Mouse (Mus musculus) CH12.LX (cell line): ENCODE measurements at regions not wholly inside any gene's neighbourhood (a gene's known extent, or its start where the extent isn't known, plus 50 kb on each side); places are given as distances from the start of the nearest gene placed in this dataset.

Source experiments
- DNase-seq: peaks from one replicate; pipeline ENCODE4 v3.0.0-alpha.2; 2013; ENCODE audit errors: extremely low read depth
- H3K27ac ChIP-seq: 2 replicates; pipeline ENCODE4 v1.5.1; 2012; ENCODE audit warnings: low read depth, mild to moderate bottlenecking, control low read depth, moderate library complexity; ENCODE audit not compliant: insufficient read depth
- H3K27me3 ChIP-seq: replicated peaks from 2 replicates; pipeline ENCODE3; 2012; ENCODE audit warnings: inconsistent platforms
- H3K36me3 ChIP-seq, 2 experiments: replicated peaks in 1 of 2; 2 replicates each; pipeline versions ENCODE3 to v1.6.1; 2012; ENCODE audit warnings: inconsistent platforms in 1 of 2, low read length in 1 of 2, mild to moderate bottlenecking in 1 of 2, mixed read lengths in 1 of 2, moderate library complexity in 1 of 2; ENCODE audit not compliant: control insufficient read depth in 1 of 2, insufficient read depth in 1 of 2
- H3K4me1 ChIP-seq, 2 experiments: 2 replicates each; pipeline ENCODE4 v1.6.1; 2012; ENCODE audit warnings: inconsistent platforms in 1 of 2, moderate library complexity in 1 of 2; ENCODE audit not compliant: insufficient read depth in 2 of 2, control insufficient read depth in 1 of 2
- H3K4me2 ChIP-seq: 2 replicates; pipeline ENCODE4 v1.6.1; 2012; ENCODE audit warnings: low read depth, mild to moderate bottlenecking, control low read depth; ENCODE audit not compliant: poor library complexity, insufficient read depth, severe bottlenecking
- H3K4me3 ChIP-seq, 3 experiments: fragments of 150-350 bp in 1 of 3; sonication (generic) in 1 of 3; replicated peaks in 1 of 3; 2 replicates each; pipeline versions ENCODE3 to v1.5.1; 2011 to 2012; ENCODE audit warnings: low read depth in 2 of 3, low read length in 2 of 3, mild to moderate bottlenecking in 2 of 3, moderate library complexity in 2 of 3, control low read depth in 1 of 3, improper control_type of control experiment in 1 of 3, inconsistent platforms in 1 of 3, mixed read lengths in 1 of 3; ENCODE audit not compliant: poor library complexity in 1 of 3
- H3K79me2 ChIP-seq: replicated peaks from 2 replicates; pipeline ENCODE4 v1.6.1; 2012; ENCODE audit warnings: mild to moderate bottlenecking, moderate library complexity; ENCODE audit not compliant: control insufficient read depth, poor library complexity, insufficient read depth, severe bottlenecking; ENCODE audit errors: extremely low read depth
- H3K9ac ChIP-seq: 2 replicates; pipeline ENCODE4 v1.6.1; 2012; ENCODE audit warnings: low read depth, mild to moderate bottlenecking, control low read depth, moderate library complexity; ENCODE audit not compliant: insufficient read depth
- H3K9me3 ChIP-seq: replicated peaks from 2 replicates; pipeline ENCODE3; 2012; ENCODE audit warnings: low read length, inconsistent platforms, mixed read lengths
- CHD1 ChIP-seq: IDR thresholded peaks from 2 replicates; pipeline ENCODE4 v1.6.1; 2012; ENCODE audit warnings: low read depth, low read length, improper control_type of control experiment, inconsistent platforms
- CHD2 ChIP-seq: IDR thresholded peaks from 2 replicates; pipeline ENCODE4 v1.6.1; 2011; ENCODE audit warnings: low read length, improper control_type of control experiment
- CTCF ChIP-seq, 2 experiments: IDR thresholded peaks in 1 of 2; conservative IDR thresholded peaks in 1 of 2; 2 replicates each; pipeline ENCODE4 v1.5.1; 2011 to 2012; ENCODE audit warnings: low read depth in 2 of 2, low read length in 2 of 2, improper control_type of control experiment in 1 of 2, inconsistent platforms in 1 of 2, mild to moderate bottlenecking in 1 of 2, moderate library complexity in 1 of 2
- E2F4 ChIP-seq: IDR thresholded peaks from 2 replicates; pipeline ENCODE4 v1.6.1; 2011; ENCODE audit warnings: low read depth, low read length, improper control_type of control experiment; ENCODE audit not compliant: insufficient replicate concordance
- ELF1 ChIP-seq: IDR thresholded peaks from 2 replicates; pipeline ENCODE4 v1.6.1; 2014; ENCODE audit warnings: low read depth, mild to moderate bottlenecking, inconsistent platforms, low read length, improper control_type of control experiment
- EP300 ChIP-seq: IDR thresholded peaks from 2 replicates; pipeline ENCODE4 v1.6.1; 2011; ENCODE audit warnings: low read length, improper control_type of control experiment
- IRF4 ChIP-seq: IDR thresholded peaks from 2 replicates; pipeline ENCODE4 v1.6.1; 2014; ENCODE audit warnings: low read depth, mild to moderate bottlenecking, inconsistent platforms, low read length, improper control_type of control experiment
- JUN ChIP-seq: IDR thresholded peaks from 2 replicates; pipeline ENCODE4 v1.6.1; 2011; ENCODE audit warnings: low read depth, mild to moderate bottlenecking, low read length, improper control_type of control experiment, moderate library complexity; ENCODE audit not compliant: insufficient read depth
- MAFK ChIP-seq: IDR thresholded peaks from 2 replicates; pipeline ENCODE4 v1.6.1; 2011; ENCODE audit warnings: low read length, improper control_type of control experiment; ENCODE audit not compliant: insufficient replicate concordance
- MAX ChIP-seq: IDR thresholded peaks from 2 replicates; pipeline ENCODE4 v1.6.1; 2011; ENCODE audit warnings: low read length, improper control_type of control experiment
- MAZ ChIP-seq: IDR thresholded peaks from 2 replicates; pipeline ENCODE4 v1.6.1; 2012; ENCODE audit warnings: low read depth, mild to moderate bottlenecking, inconsistent platforms, low read length, improper control_type of control experiment, moderate library complexity
- MXI1 ChIP-seq: IDR thresholded peaks from 2 replicates; pipeline ENCODE4 v1.6.1; 2011; ENCODE audit warnings: mild to moderate bottlenecking, low read depth, low read length, improper control_type of control experiment
- MYC ChIP-seq: IDR thresholded peaks from 2 replicates; pipeline ENCODE4 v1.6.1; 2011; ENCODE audit warnings: low read depth, mild to moderate bottlenecking, improper control_type of control experiment, low read length
- NELFE ChIP-seq: IDR thresholded peaks from 2 replicates; pipeline ENCODE4 v1.6.1; 2011; ENCODE audit warnings: low read depth, low read length, improper control_type of control experiment
- PAX5 ChIP-seq: IDR thresholded peaks from 2 replicates; pipeline ENCODE4 v1.6.1; 2012; ENCODE audit warnings: low read length, inconsistent platforms, mixed read lengths
- POLR2A ChIP-seq: IDR thresholded peaks from 2 replicates; pipeline ENCODE4 v1.6.1; 2011; ENCODE audit warnings: low read depth, mild to moderate bottlenecking, improper control_type of control experiment, low read length
- RCOR1 ChIP-seq: conservative IDR thresholded peaks from 2 replicates; pipeline ENCODE4 v1.6.1; 2012; ENCODE audit warnings: low read depth, mild to moderate bottlenecking, inconsistent platforms, low read length, improper control_type of control experiment
- SIN3A ChIP-seq: IDR thresholded peaks from 2 replicates; pipeline ENCODE4 v1.6.1; 2012; ENCODE audit warnings: low read length, improper control_type of control experiment, inconsistent platforms
- TBP ChIP-seq: conservative IDR thresholded peaks from 2 replicates; pipeline ENCODE4 v1.6.1; 2011; ENCODE audit warnings: low read depth, low read length, improper control_type of control experiment
- UBTF ChIP-seq: IDR thresholded peaks from 2 replicates; pipeline ENCODE4 v1.6.1; 2012; ENCODE audit warnings: low read depth, mild to moderate bottlenecking, inconsistent platforms, low read length, improper control_type of control experiment, moderate library complexity
- USF1 ChIP-seq: IDR thresholded peaks from 2 replicates; pipeline ENCODE4 v1.6.1; 2014; ENCODE audit warnings: low read depth, mild to moderate bottlenecking, inconsistent platforms, low read length, improper control_type of control experiment
- ZMIZ1 ChIP-seq: IDR thresholded peaks from 2 replicates; pipeline ENCODE4 v1.6.1; 2012; ENCODE audit warnings: low read depth, mild to moderate bottlenecking, inconsistent platforms, low read length, improper control_type of control experiment
- ZNF384 ChIP-seq: IDR thresholded peaks from 2 replicates; pipeline ENCODE4 v1.6.1; 2012; ENCODE audit warnings: low read depth, low read length, improper control_type of control experiment, inconsistent platforms
- dilution Hi-C: fragments of 300-500 bp; cut with MboI; formaldehyde crosslinking; loops from 2 replicates; pipeline ENCODE4 v1.14.3; 2020; ENCODE audit warnings: low sequenced_read_pairs; ENCODE audit not compliant: extremely low pct_unique_long_range_greater_than_20kb, extremely low pct_ligation_motif_present
- in situ Hi-C: fragments of 300-500 bp; cut with MboI; formaldehyde crosslinking; loops from 3 replicates; pipeline ENCODE4 v1.14.3; 2019; ENCODE audit warnings: low sequenced_read_pairs, low pct_ligation_motif_present, low pct_unique_long_range_greater_than_20kb, mixed read lengths

- peaks cover 0 to 6% of the 10 kb centered on the region in 2 experiments; a peak in 1 of 4 replicates for H3K4me1 ChIP-seq
- no peak overlapping the region for H3K27ac ChIP-seq
- H3K4me2 ChIP-seq, result no peak overlapping the region
- dilution Hi-C loops (no loop called here), in situ Hi-C loops (no loop called here)
- no peak for DNase-seq
- H3K9ac ChIP-seq, result no peak overlapping the region
- H3K79me2 ChIP-seq, result no peaks in the 10 kb centered on the region
- no peak overlapping the region for H3K4me3 ChIP-seq
- no peaks in the 10 kb centered on the region for H3K36me3 ChIP-seq
- H3K9me3 ChIP-seq, result no peaks in the 10 kb centered on the region
- TF ChIP-seq UBTF (no peak), MAFK (no peak), MAX (no peak), IRF4 (no peak), ZMIZ1 (no peak), MAZ (no peak), CHD1 (no peak), CHD2 (no peak), MYC (no peak), EP300 (no peak), JUN (no peak)
- H3K27me3 ChIP-seq, result peaks cover 4% of the 10 kb centered on the region
Measured at GRCm38 (mm10) chr16:18704126-18704525, 72.5 kb upstream of the Cldn5 start.

DNA sequence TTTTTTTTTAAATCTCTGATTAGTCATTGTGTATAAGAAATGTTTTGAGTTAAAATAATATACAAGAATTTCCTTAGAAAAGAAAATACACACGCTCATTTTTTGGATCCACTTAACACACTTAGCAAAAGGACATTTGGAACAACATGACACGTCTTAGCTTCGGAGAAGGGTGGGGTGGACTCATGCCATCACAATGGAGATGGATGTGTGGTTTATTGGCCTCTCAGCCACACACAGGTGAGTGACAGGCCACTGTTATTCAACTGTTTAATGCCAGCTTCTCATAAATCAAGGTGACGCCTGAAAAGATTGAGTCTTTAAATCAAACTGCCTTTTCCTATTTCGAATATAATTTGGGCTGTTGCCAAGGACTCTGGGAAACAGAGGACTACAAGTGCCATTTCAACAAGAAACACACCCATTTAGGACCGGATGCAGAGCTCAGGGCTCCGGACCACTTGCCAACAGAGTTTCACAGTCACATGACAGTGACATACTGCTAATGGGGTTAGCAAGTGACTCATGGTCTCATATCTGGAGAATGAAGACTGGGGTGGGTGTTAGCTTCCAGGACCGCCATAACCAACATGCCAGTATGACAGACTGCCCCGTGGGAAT, 71.5 kb upstream of the Cldn5 start:
- no peak overlapping the region for H3K27ac ChIP-seq
- H3K79me2 ChIP-seq, result no peaks in the 10 kb centered on the region
- dilution Hi-C loops, result no loop called here
- peaks cover 0 to 6% of the 10 kb centered on the region in 2 experiments; a peak in 1 of 4 replicates for H3K4me1 ChIP-seq
- H3K4me2 ChIP-seq, result no peak overlapping the region
- H3K9ac ChIP-seq, result no peak overlapping the region
- TF ChIP-seq IRF4, result no peak
- no peak for TF ChIP-seq CTCF (conservative IDR thresholded peaks at IDR 0.05 in 1 of 2, IDR thresholded peaks at IDR 0.05 in 1 of 2; ENCODE audit: low read depth in 2 of 2, low read length in 2 of 2)
- TF ChIP-seq TBP, result no peak
- TF ChIP-seq POLR2A, result no peak
- H3K27me3 ChIP-seq, result peaks cover 4% of the 10 kb centered on the region
- in situ Hi-C loops, result no loop called here
- H3K9me3 ChIP-seq, result no peaks in the 10 kb centered on the region
- DNase-seq, result no peak
- H3K36me3 ChIP-seq, result no peaks in the 10 kb centered on the region
- H3K4me3 ChIP-seq, result no peak overlapping the region

GRCm38 (mm10) chr16:18711637-18712125, 65.0 kb upstream of the Cldn5 start:
- TF ChIP-seq MYC, result no peak
- TF ChIP-seq PAX5, result no peak
- no peak for TF ChIP-seq JUN
- TF ChIP-seq CHD1, result no peak
- TF ChIP-seq ELF1, result no peak
- TF ChIP-seq USF1, result no peak
- no peak for TF ChIP-seq POLR2A
- TF ChIP-seq MXI1, result no peak
- TF ChIP-seq RCOR1, result no peak
- TF ChIP-seq SIN3A, result no peak
- TF ChIP-seq E2F4, result no peak
- TF ChIP-seq NELFE, result no peak
- no peak for TF ChIP-seq ZNF384
- Histone ChIP-seq H3K9ac (no peak overlapping the region), H3K79me2 (no peaks in the 10 kb centered on the region), H3K4me3 (no peak overlapping the region), H3K4me2 (no peak overlapping the region), H3K27me3 (no peaks in the 10 kb centered on the region), H3K4me1 (peaks cover 0 to 10% of the 10 kb centered on the region in 2 experiments; a peak in 2 of 4 replicates), H3K9me3 (no peaks in the 10 kb centered on the region), H3K27ac (no peak overlapping the region), H3K36me3 (no peaks in the 10 kb centered on the region)
- in situ Hi-C loops, result no loop called here
- dilution Hi-C loops, result no loop called here
- DNase-seq, result no peak
